Mouse (Mus musculus) heart, postnatal 36 days (tissue): ENCODE data around the gene Mad1l1. TPM values are rescaled to one million over a fixed set of nuclear protein-coding genes. Genes with fewer than 3 reads are reported as not detected.

Experiments used
- DNase-seq, 2 experiments: peaks; one replicate each; pipeline ENCODE4 v3.0.0; 2021 to 2022
- intact Hi-C: fragments of 180-260 bp; cut with DNase I; formaldehyde crosslinking; loops from one replicate; pipeline ENCODE4 v1.15.1; 2025
- total RNA-seq, 2 experiments: library from RNA; stranded (reverse); gene quantifications; 2 replicates each; pipeline ENCODE4 v1.2.3; 2021

The Mad1l1 gene
- total RNA-seq, 2 experiments from 2014 or later = 9.6 to 10.6 TPM

- intact Hi-C loops = no loop called here
- DNase-seq = no peak
Measured at GRCm38 (mm10) chr5:140151871-140152270, 169.5 kb downstream of the Mad1l1 start.

GRCm38 (mm10) chr5:140151180-140151579 is 170.2 kb downstream of the Mad1l1 start:
- DNase-seq = no peak
- intact Hi-C loops = no loop called here

GRCm38 (mm10) chr5:140150694-140151093 is 170.7 kb downstream of the Mad1l1 start:
- intact Hi-C loops = no loop called here
- DNase-seq = no peak

- DNase-seq = peak in 1 of 2 experiments; percentile 12
Measured at GRCm38 (mm10) chr5:140150136-140150535, 171.2 kb downstream of the Mad1l1 start.

GRCm38 (mm10) chr5:140149298-140149697 is 172.1 kb downstream of the Mad1l1 start:
- intact Hi-C loops = no loop called here

More at GRCm38 (mm10) chr5:140150136-140150535, 171.2 kb downstream of the Mad1l1 start:
- intact Hi-C loops = no loop called here

GRCm38 (mm10) chr5:140143541-140143940 is 177.8 kb downstream of the Mad1l1 start:
- intact Hi-C loops = no loop called here
- DNase-seq = no peak

More at GRCm38 (mm10) chr5:140149298-140149697, 172.1 kb downstream of the Mad1l1 start:
- no peak for DNase-seq

GRCm38 (mm10) chr5:140141336-140141735 is 180.0 kb downstream of the Mad1l1 start:
- intact Hi-C loops = loop anchor here (2.0 kb wide), 2 partner anchors 233 to 303 kb away; no protein-coding TSS in a partner anchor
- DNase-seq = peak; percentile 39 to 47

GRCm38 (mm10) chr5:140140214-140140613 is 181.1 kb downstream of the Mad1l1 start:
- intact Hi-C loops = loop anchor here (2.0 kb wide), 2 partner anchors 231 to 301 kb away; no protein-coding TSS in a partner anchor
- DNase-seq = peak; percentile 35 to 56

GRCm38 (mm10) chr5:140135734-140136625 is 185.4 kb downstream of the Mad1l1 start:
- intact Hi-C loops = no loop called here
- DNase-seq = peak; percentile 31 to 62

GRCm38 (mm10) chr5:140134021-140134420 is 187.3 kb downstream of the Mad1l1 start:
- intact Hi-C loops = no loop called here
- DNase-seq = no peak

- DNase-seq = no peak
- intact Hi-C loops = no loop called here
Measured at GRCm38 (mm10) chr5:140128414-140128981, 192.9 kb downstream of the Mad1l1 start.

- no peak for DNase-seq
- intact Hi-C loops = no loop called here
Measured at GRCm38 (mm10) chr5:140127981-140128380, 193.4 kb downstream of the Mad1l1 start.

- no peak for DNase-seq
- intact Hi-C loops = no loop called here
Measured at GRCm38 (mm10) chr5:140124626-140125025, 196.7 kb downstream of the Mad1l1 start.

- intact Hi-C loops = no loop called here
- no peak for DNase-seq
Measured at GRCm38 (mm10) chr5:140123640-140124366, 197.5 kb downstream of the Mad1l1 start.

GRCm38 (mm10) chr5:140123194-140123593 is 198.2 kb downstream of the Mad1l1 start:
- intact Hi-C loops = no loop called here
- no peak for DNase-seq

GRCm38 (mm10) chr5:140121966-140122365 is 199.4 kb downstream of the Mad1l1 start:
- intact Hi-C loops = no loop called here

GRCm38 (mm10) chr5:140118921-140119320 is 202.4 kb downstream of the Mad1l1 start:
- intact Hi-C loops = no loop called here
- no peak for DNase-seq

More at GRCm38 (mm10) chr5:140121966-140122365, 199.4 kb downstream of the Mad1l1 start:
- no peak for DNase-seq

- intact Hi-C loops = no loop called here
- DNase-seq = no peak
Measured at GRCm38 (mm10) chr5:140117968-140118367, 203.4 kb downstream of the Mad1l1 start.

GRCm38 (mm10) chr5:140115434-140116271 is 205.7 kb downstream of the Mad1l1 start:
- peak; percentile 55 to 62 for DNase-seq
- intact Hi-C loops = no loop called here

- intact Hi-C loops = no loop called here
- DNase-seq = no peak
Measured at GRCm38 (mm10) chr5:140114512-140115060, 206.8 kb downstream of the Mad1l1 start.
